Mouse (Mus musculus): ENCODE results near the gene Krt80.

The Krt80 gene

GRCm38 (mm10) chr15:101370101-101370911, at the start of gene Krt80:
TSS of gene Krt80 (minus strand) at chr15:101370162.
- DNase-seq (ENCODE audit: low read depth in 1 of 2, low spot score in 2 of 2), result no peak

GRCm38 (mm10) chr15:101418950-101419349, 49.0 kb upstream of the Krt80 start:
- DNase-seq (ENCODE audit: low read depth in 1 of 2, low spot score in 2 of 2), result no peak

GRCm38 (mm10) chr15:101414807-101415565, 45.0 kb upstream of the Krt80 start:
- DNase-seq (ENCODE audit: low read depth in 1 of 2, low spot score in 2 of 2), result no peak

- no peak for DNase-seq (ENCODE audit: low read depth in 1 of 2, low spot score in 2 of 2)
Measured at GRCm38 (mm10) chr15:101413916-101414635, 44.1 kb upstream of the Krt80 start.

GRCm38 (mm10) chr15:101412188-101412587, 42.2 kb upstream of the Krt80 start:
- no peak for DNase-seq (ENCODE audit: low read depth in 1 of 2, low spot score in 2 of 2)

GRCm38 (mm10) chr15:101410775-101411174, 40.8 kb upstream of the Krt80 start, which contains the start of gene Krt7:
TSS of gene Krt7 (plus strand) at chr15:101411043.
- no peak for DNase-seq (ENCODE audit: low read depth in 1 of 2, low spot score in 2 of 2)

GRCm38 (mm10) chr15:101398269-101398668, 28.3 kb upstream of the Krt80 start:
- DNase-seq (ENCODE audit: low read depth in 1 of 2, low spot score in 2 of 2), result no peak

- DNase-seq (ENCODE audit: low read depth in 1 of 2, low spot score in 2 of 2), result no peak
Measured at GRCm38 (mm10) chr15:101397683-101398082, 27.7 kb upstream of the Krt80 start.

GRCm38 (mm10) chr15:101396921-101397320, 27.0 kb upstream of the Krt80 start:
- DNase-seq (ENCODE audit: low read depth in 1 of 2, low spot score in 2 of 2), result no peak

GRCm38 (mm10) chr15:101396466-101396865, 26.5 kb upstream of the Krt80 start:
- no peak for DNase-seq (ENCODE audit: low read depth in 1 of 2, low spot score in 2 of 2)

GRCm38 (mm10) chr15:101394908-101395307, 24.9 kb upstream of the Krt80 start:
- DNase-seq (ENCODE audit: low read depth in 1 of 2, low spot score in 2 of 2), result no peak

GRCm38 (mm10) chr15:101392251-101392650, 22.3 kb upstream of the Krt80 start:
- no peak for DNase-seq (ENCODE audit: low read depth in 1 of 2, low spot score in 2 of 2)

- no peak for DNase-seq (ENCODE audit: low read depth in 1 of 2, low spot score in 2 of 2)
Measured at GRCm38 (mm10) chr15:101390203-101390602, 20.2 kb upstream of the Krt80 start.

GRCm38 (mm10) chr15:101388034-101388541, 18.1 kb upstream of the Krt80 start:
- DNase-seq (ENCODE audit: low read depth in 1 of 2, low spot score in 2 of 2), result no peak

GRCm38 (mm10) chr15:101387176-101387575, 17.2 kb upstream of the Krt80 start:
- no peak for DNase-seq (ENCODE audit: low read depth in 1 of 2, low spot score in 2 of 2)

GRCm38 (mm10) chr15:101385064-101385463, 15.1 kb upstream of the Krt80 start:
- DNase-seq (ENCODE audit: low read depth in 1 of 2, low spot score in 2 of 2), result no peak

- DNase-seq (ENCODE audit: low read depth in 1 of 2, low spot score in 2 of 2), result no peak
Measured at GRCm38 (mm10) chr15:101384610-101385009, 14.6 kb upstream of the Krt80 start.

GRCm38 (mm10) chr15:101382811-101383210, 12.8 kb upstream of the Krt80 start:
- DNase-seq (ENCODE audit: low read depth in 1 of 2, low spot score in 2 of 2), result no peak

- DNase-seq (ENCODE audit: low read depth in 1 of 2, low spot score in 2 of 2), result no peak
Measured at GRCm38 (mm10) chr15:101381758-101382157, 11.8 kb upstream of the Krt80 start.

GRCm38 (mm10) chr15:101378646-101379045, 8.7 kb upstream of the Krt80 start:
- DNase-seq (ENCODE audit: low read depth in 1 of 2, low spot score in 2 of 2), result no peak

GRCm38 (mm10) chr15:101376776-101377061, 6.8 kb upstream of the Krt80 start:
- no peak for DNase-seq (ENCODE audit: low read depth in 1 of 2, low spot score in 2 of 2)
